Mouse (Mus musculus) gastrocnemius, postnatal 4 days (tissue): ENCODE data around the gene Trpm8. TPM values are rescaled to one million over a fixed set of nuclear protein-coding genes. Genes with fewer than 3 reads are reported as not detected.

ENCODE experiments used
- DNase-seq, 2 experiments: peaks; one replicate each; pipeline ENCODE4 v3.0.0; 2021 to 2022; ENCODE audit warnings: low spot score in 2 of 2, mixed read lengths in 2 of 2
- total RNA-seq, 2 experiments: library from RNA; stranded (reverse); gene quantifications; 2 replicates each; pipeline ENCODE4 v1.2.3; 2021

The Trpm8 gene
- total RNA-seq, 2 experiments from 2014 or later = not detected

- no peak for DNase-seq
Measured at GRCm38 (mm10) chr1:88263778-88264177, 13.7 kb upstream of the Trpm8 start.

DNA sequence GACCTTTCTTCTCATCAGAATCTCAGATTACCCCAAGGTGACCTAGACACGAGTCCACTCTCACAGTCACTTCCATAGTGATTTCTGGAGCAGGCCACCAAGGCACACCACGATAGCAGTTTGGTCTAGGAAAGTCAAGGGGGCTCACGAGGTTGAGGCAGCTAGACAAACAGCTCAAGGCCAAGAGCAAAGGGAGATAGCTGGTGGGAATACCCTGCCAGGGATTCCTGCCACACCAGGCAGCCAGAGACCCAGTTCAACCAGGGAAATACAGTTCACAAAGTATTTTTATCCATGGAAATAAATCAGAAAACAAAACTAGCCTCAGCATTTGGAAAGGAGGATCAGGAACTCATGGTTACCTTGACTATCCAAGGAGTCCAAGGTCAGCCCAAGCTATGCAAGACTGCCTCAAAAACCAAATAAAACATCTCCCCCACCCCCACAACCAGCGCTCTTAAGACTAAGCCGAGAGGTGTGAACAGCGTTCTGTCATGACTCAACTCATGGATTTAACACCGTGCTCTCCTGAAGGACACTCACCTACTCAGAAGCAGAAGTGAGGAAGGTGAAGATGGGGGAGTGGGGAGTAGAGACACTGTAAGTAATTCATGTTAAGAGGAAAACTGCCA lies 13.1 kb upstream of the Trpm8 start:
- no peak for DNase-seq

- peak in 1 of 2 experiments; percentile 53 for DNase-seq
Measured at GRCm38 (mm10) chr1:88264869-88265240, 12.6 kb upstream of the Trpm8 start.

DNA sequence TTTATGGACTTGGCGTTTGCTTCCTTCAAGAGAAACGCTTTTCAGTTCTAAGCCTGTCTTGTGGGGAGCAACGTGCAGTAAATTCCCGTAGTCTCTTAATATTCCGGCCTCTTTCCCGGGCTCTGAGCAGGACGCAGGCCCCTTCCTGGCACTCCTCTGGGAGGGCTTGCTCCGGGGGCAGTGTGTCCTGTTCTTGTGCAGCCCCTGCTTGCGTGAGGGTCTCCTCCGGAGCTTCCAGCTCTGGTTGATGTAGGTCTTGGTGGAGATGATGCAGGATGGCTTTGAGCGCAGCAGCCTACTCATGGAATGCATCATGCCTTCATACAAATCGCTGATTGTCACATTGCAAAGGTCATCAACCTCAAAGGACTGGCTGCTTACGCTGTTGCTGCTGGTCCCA lies 11.3 kb upstream of the Trpm8 start:
- DNase-seq = no peak

DNA sequence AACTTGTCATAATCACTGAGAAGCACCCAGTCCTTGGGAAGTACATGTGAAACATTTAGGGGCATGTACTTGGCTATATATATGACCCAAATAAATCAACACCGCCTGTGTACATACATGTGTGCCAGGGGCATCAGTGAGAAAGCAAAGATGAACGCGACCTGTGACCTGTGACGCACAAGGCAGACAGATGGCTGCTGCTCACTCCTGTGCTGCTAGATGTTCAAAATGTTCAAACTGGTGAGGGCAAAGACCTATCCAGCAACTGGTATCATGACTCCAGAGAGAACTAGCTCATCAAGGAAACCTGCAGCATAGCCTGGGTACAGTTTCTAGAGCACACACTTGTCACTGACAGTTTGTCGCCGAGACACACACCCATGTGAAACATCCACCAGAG lies 10.0 kb upstream of the Trpm8 start:
- no peak for DNase-seq

DNA sequence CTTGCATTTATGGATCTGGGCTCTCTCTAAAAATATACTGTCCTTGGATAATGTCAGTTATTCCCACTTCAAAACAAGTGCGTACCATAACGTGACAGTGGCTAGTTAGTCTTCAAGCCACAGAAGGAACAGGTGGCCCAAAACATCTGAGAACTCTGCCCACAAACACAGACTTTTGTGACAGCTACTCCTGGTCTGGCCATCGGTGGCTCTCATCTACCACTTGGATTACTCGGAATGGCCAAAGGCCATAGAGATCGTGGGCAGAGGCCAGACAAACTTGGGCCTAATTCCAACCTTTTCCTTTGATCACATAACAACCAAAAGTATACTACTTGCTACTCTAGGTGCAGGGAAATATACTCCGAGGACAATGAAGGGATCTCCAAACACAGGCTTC lies 9.4 kb upstream of the Trpm8 start:
- no peak for DNase-seq

DNA sequence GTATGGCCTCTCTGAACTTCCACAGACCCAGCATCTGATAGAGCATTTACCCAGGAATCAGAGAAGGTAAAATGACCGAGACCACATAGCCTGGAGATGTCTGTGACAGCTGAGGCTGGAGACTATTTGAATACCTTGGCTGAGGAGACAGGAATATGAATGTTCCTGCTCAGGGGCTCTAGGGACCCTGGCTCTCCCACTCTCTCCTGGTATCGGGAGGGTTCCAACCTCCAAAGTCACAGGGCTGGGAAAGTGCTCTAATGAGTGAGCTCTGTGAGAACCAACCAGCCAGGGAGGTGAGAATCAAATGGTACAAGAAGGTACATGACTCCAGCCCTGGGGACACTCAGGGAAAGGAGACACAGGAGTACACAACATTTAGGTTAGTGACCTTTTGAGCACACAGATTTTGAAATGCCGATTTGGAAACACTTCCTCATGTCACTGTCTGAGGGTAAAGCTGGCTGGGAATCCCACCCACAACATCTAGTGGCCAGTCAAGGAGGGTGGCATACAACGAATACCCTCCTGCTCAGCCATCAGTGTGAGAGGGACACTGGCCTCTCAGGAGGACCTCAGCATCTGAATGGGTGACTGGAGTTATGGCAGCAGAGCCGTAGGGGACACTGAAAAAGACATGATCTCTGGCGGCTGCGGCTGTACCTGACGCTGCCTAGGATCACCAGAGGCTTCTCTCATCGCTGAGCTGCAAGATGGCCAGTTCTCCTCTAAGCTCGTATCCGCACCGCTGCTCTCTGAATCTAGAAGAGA lies 7.7 kb upstream of the Trpm8 start:
- no peak for DNase-seq

DNA sequence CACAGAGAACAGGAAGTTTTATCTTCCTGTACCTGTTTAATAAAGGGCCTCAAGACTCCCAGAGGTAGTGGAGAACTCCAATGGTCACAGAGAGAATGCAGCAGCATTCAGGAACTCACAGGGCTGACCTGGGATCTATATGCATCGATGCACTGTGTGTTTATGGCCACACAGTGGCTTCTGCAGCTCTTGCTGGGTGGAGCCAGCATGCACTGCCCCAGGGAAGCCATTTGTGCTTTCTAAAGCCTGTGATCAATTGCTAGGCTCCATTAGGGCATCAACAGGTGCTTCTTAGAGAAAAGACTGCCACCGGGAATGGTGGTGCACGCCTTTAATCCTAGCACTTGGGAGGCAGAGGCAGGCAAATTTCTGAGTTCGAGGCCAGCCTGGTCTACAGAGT lies 4.6 kb upstream of the Trpm8 start:
- peak in 1 of 2 experiments; percentile 18 for DNase-seq

DNA sequence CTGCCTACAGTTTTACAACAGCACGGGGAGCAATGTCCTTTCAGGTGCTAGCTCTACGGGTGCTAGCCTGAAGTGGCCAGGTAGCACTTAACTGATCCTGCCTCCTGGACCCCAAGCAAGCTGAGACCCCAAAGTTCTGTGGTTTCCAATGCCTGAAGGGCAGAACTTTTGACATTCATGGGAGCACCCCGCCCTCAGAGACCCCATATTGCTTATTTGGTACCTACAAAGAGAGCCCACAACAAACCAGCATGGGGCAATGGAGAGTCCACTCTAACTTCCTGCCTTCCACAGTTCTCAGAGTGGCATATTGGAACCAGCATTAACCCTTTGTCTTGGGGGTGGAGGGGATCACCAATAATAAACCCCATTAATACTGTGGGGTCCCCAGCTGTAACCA lies 4.1 kb upstream of the Trpm8 start:
- peak in 1 of 2 experiments; percentile 30 for DNase-seq

- DNase-seq = peak in 1 of 2 experiments; percentile 31
Measured at GRCm38 (mm10) chr1:88273832-88274231, 3.6 kb upstream of the Trpm8 start.

DNA sequence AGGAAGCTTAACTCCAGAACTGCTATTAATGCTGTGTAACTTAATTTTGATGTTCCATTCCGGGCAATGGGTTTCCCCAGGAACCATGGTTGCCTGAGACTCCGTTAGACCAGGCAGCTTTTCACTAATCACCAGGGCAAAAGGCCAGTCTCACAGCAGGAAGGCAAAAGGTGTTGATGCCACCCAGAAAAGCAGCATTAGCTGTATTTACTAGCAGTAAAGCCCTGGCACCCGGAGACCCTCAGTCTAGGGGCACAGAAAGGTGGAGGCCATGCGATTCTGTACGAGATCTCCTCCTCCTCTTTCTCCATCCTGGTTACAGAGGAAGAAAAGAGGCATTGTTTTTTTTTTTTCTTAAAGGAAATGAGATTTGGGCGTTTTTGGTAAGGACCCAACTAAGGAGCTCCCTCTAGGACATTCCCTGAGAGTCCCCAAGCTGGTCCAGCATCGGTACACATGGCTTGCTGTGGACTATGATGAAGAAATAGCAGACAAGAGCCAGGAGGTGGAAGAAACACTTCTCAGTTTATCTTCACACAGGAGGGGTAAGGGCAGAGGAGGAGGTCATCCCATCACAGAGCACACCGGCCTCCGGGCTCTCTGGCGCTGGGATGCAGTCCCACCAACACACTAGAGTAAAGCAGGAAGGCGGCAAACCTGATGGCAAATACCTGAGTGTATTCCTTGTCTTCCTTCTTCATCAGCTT lies 2.9 kb upstream of the Trpm8 start:
- DNase-seq = peak in 1 of 2 experiments; percentile 27

DNA sequence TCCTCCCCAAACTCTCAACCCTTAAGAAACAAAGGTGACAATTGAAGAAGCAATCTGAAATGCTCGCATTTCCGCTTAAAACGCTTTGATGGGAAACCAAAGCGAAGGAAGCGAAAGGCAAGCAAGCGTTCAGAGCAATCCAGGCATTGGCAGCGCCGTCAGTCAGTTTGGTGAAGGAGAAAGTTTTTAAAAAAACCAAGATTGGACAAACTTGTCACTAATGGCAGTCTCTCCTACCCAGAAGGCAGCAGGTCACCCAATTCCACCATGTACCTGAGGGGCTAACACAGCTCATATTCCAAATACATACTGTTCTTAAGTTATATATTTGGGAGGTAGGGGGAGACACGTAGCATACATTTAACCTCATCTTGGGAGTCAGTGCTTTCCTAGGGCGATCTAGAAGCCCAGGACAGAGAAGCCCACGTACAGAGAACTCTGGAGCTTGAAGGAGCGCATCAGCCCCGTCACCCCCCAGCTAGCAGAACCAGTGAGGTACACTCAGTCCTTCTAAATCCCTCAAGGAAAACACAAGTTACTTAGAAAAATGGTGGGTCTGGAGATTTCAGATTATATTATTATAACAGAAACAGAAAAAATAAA lies 2.3 kb upstream of the Trpm8 start:
- DNase-seq = peak in 1 of 2 experiments; percentile 14

DNA sequence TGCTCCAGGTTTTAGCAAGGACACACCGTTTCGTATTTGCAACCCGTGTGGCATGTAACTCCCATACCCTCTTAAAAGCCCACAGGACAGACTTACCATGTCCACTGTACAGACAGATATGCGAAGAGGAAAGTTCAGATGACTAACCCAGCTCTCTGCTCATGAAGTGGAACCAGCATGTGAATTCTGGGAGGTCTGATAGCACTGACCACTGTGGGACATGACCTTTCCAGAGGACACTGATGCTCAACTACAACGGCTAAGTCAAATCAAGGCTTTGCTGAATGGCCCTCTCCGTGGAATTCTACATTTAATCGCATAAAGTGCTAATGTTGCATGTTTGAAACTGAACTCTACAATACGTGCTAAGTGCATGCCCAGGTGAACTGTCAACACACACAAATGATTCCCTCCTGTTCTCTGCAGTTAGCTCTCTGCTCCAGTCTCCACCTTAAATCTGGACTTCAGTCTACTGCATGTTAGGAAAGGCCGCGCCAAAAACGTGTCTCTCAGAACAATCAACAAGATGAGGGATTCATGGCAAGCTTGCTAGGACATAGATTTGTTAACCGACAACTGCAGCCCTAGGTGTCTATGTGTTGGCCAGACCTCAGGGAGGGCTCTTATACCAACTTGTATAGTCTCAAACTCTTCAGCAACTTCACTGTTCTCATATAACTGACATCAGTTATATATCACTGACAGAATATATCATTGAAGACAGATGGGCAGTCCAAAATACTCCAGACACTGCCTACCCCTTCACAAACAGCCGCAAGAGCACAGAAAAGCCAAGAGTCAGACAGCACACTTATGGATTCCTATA lies 1.6 kb upstream of the Trpm8 start:
- DNase-seq = peak in 1 of 2 experiments; percentile 37

- peak in 1 of 2 experiments; percentile 21 for DNase-seq
Measured at GRCm38 (mm10) chr1:88276524-88277097, 850 bp upstream of the Trpm8 start.

GRCm38 (mm10) chr1:88277818-88278511 lies 504 bp downstream of the Trpm8 start:
- peak in 1 of 2 experiments; percentile 43 for DNase-seq

DNA sequence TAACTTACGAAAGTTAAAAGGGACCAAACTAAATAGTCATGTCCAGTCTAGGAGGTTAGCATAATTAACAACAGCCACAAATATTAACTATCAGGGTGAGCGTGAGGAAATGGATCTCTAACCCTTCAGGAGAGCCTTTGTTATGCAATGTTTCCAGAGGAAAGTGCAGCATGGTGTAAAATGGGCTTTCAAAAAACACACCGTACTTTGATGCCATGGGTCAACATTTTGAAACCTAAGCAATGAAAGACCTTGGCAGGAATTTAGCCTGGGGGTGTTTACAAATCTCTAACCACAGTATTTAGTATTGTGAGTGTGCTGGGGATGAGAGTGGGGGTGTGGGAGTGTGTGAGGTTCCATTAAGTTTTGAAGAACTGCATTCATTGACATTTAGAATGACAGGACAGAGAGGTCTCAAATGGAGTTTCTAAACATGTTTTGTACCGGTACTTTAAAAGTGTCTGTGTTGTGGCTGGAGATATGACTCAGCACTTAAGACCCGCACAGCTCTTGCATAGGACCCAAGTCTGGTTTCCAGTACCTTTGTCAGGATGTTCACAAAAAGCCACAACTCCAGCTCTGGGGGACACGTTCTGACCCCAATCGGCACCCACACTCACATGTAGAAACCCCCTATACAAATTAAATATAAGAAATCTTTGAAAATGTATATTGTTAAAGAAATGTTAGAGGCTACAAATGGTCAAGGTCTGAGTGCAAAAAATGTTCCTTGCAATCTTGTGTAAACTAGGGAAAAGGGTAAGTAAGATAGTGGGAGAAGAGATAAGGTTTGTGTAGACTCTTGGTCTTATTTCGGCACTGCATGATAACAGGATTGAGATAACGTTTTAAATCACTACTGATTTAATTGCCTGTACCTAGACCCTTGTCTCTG lies 1.9 kb downstream of the Trpm8 start:
- DNase-seq = peak in 1 of 2 experiments; percentile 12

DNA sequence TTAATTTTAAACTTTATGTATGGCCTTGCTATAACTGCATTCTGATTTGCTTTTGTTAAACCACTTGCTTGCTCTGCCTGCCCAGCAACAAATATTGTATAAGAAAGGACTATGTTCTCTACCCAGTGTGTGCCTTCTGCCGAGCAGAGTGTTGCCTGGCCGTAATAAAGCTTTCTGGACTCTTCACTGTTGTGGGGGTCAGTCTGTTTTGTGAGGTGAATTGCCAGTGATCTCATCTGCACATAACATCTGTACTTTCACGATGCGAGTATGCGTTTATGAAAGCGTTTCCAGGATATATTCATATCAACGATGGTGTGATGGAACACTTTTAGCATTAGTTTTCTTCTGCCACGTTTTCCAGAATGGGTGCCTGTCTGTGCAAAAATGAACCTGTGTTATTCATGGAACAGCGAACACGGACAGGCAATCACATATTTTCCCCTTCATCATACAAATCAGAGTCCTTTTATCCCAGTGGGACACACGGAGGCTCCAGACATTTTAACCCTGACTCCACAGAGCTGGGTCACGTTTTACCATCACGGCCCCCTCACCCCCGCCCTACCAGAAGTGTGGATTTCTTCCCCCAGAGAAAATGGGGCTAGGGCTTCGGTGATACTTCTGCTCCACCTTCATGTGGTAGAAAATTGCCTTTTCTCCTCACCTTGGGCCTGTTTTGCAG lies 2.7 kb downstream of the Trpm8 start:
- peak in 1 of 2 experiments; percentile 33 for DNase-seq

DNA sequence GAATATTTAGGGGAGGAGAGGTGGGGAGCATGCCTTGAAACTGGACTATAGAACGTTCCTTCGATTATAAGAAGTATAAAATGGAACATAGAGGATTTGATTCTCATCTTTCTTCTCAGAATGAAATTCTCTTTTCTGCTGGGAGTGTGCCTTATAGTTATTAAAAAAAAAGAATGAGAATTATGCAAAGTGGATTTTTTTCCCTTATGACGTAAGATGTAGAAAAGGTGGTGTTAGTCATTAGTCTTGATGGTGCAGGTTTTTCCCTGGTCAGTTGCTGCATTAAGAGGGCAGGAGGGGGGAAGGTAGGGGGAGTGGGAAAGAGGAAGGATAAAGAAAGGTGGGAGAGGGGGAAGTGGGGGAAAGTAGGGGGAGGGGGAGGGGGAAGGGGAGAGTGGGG lies 4.8 kb downstream of the Trpm8 start:
- no peak for DNase-seq
